Mouse (Mus musculus) R1 (cell line): ENCODE measurements around the gene Rap2a.
A peak's percentile ranks its signal among the peaks of the same experiment; 100 is the strongest.

Experiments used
- DNase-seq: peaks from one replicate; pipeline ENCODE4 v3.0.0-alpha.2; 2018; ENCODE audit warnings: low read depth, low spot score

Gene Rap2a

GRCm38 (mm10) chr14:120499601-120500000 is 21.4 kb downstream of the Rap2a start:
- DNase-seq, result no peak

- DNase-seq, result no peak
These were observed 21.8 kb downstream of the Rap2a start for GRCm38 (mm10) chr14:120500021-120500560.

- no peak for DNase-seq
These were observed 22.5 kb downstream of the Rap2a start for GRCm38 (mm10) chr14:120500791-120501190.

DNA sequence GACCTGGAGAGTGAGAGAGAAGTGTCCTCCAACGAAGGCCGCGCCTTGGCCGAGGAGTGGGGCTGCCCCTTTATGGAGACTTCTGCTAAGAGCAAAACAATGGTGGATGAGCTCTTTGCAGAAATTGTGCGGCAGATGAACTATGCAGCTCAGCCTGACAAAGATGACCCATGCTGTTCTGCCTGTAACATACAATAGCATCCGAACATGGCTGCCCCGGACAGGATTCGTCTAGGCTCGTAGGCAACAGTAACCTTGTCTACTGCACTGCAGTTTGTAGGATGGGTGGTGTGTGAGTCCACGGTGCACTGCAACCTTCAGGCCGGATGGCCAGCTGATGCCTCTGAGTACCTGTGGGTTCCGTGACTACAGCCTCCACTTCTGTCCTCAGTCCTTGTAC is 25.4 kb downstream of the Rap2a start:
- DNase-seq, result no peak

DNA sequence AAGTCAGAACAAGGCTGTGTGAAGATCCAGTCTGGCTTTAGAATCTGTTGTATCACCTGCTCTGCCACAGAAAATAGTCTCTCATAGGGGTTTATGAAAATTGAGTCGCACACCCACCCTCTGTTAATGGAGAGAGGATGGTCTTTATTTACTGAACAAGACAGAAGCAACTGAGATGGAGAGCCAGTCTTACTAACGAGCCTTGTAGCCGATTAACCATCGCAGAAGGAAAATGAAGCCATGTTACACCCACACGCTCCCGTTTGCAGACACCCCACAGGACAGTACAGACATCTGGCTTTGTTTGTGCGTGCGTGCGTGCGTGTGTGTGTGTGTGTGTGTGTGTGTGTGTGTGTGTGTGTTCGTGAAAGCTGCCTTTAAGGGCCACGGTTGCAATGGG is 26.2 kb downstream of the Rap2a start:
- no peak for DNase-seq

- DNase-seq, result no peak
These were observed 26.8 kb downstream of the Rap2a start for GRCm38 (mm10) chr14:120504928-120505461.

GRCm38 (mm10) chr14:120505918-120506317 is 27.7 kb downstream of the Rap2a start:
- no peak for DNase-seq

GRCm38 (mm10) chr14:120507516-120507915 is 29.3 kb downstream of the Rap2a start:
- DNase-seq, result no peak

- peak; percentile 73 for DNase-seq
These were observed 30.5 kb downstream of the Rap2a start for GRCm38 (mm10) chr14:120508566-120509365.

DNA sequence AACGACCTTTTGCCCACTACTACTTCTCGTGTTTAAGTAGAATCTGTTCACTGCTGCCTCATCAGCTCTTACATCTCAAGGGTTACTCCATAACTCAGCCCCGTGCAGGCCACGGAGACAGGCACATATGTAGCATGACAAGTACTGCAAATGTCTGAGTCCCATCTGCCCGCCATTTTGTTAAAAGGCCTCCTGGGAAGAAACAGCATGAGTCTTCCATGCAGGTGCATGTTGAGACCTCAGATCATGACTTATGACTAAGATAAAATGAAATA is 31.1 kb downstream of the Rap2a start:
- peak; percentile 59 for DNase-seq

GRCm38 (mm10) chr14:120511821-120512220 is 33.6 kb downstream of the Rap2a start:
- DNase-seq, result no peak

- no peak for DNase-seq
These were observed 36.6 kb downstream of the Rap2a start for GRCm38 (mm10) chr14:120514821-120515271.

DNA sequence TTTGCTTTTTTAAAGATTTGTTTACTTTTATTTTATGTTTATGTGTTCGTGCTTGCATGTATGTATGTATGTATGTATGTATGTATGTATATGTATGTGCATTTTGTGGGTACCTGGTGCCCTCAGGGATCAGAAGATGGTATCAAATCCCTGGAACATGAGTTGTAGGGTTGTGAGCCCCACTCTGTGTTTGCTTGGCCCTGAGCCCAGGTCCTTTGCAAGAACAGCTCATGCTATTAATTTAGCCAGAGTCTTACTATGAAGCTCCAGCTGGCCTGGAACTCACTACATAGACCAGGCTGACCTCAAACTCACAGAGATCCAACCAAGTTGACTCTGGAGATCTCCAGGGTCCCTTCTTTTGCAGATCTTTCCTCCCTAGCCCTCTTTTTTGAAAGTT is 37.1 kb downstream of the Rap2a start:
- no peak for DNase-seq

GRCm38 (mm10) chr14:120518706-120519105 is 40.5 kb downstream of the Rap2a start:
- DNase-seq, result no peak

- DNase-seq, result no peak
These were observed 41.7 kb downstream of the Rap2a start for GRCm38 (mm10) chr14:120519921-120520320.

GRCm38 (mm10) chr14:120520843-120521242 is 42.6 kb downstream of the Rap2a start:
- DNase-seq, result no peak

DNA sequence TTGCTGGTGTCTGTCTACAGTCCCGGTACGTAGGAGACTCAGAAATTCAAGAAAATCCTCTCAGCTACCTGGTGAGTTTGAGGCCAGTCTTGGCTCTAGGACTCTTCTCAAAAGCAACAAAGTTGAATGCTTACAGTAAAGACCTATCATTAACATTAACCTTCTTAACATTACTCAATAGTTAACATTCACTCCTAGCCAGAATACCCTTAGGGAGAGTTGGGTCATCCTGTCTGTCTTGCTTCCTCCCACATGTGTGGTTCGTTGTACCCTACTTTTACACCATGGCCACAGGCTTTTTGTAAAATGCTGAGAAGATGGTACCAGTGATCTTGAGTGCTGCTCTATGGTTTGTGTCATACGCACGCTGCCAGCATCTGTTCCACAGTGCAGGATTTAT is 45.1 kb downstream of the Rap2a start:
- no peak for DNase-seq

- DNase-seq, result no peak
These were observed 47.4 kb downstream of the Rap2a start for GRCm38 (mm10) chr14:120525644-120526043.

- DNase-seq, result no peak
These were observed 55.1 kb downstream of the Rap2a start for GRCm38 (mm10) chr14:120533301-120533700.

DNA sequence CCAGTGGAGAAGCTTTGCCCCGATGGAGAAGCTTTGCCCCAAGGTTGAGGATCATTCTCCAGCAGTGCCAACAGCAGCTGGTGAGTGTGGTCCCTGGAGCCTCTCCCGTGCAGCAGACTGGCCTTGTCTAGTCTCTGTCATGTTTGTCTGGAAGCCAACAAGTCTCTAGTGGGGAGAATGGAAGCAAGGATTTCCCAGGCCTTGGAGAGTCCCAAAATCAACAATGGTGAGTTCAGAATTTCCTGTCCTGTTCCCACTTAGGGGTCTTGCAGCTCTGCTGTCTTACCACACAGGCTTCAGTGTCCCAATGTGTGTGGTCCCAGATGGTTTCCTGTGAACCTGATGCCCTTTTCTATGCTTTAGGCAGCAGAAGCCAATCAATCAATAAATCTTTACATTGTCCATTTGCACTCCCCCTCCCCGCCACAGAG is 56.6 kb downstream of the Rap2a start:
- no peak for DNase-seq

- DNase-seq, result no peak
These were observed 57.2 kb downstream of the Rap2a start for GRCm38 (mm10) chr14:120535446-120535845.

DNA sequence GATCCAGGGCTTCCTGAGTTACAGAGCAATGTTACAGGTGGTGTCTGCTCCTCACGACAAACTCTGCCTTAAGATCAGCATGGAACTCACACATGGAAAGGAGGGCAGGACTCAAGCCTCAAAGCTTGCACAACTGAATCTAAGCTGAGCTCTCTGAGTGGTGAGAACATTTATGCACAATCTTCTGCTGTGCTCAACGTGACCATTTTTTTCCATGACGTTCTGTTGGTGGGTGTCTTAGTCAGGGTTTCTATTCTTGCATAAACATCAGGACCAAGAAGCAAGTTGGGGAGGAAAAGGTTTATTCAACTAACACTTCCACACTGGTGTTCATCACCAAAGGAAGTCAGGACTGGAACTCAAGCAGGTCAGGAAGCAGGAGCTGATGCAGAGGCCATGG is 57.7 kb downstream of the Rap2a start:
- no peak for DNase-seq

DNA sequence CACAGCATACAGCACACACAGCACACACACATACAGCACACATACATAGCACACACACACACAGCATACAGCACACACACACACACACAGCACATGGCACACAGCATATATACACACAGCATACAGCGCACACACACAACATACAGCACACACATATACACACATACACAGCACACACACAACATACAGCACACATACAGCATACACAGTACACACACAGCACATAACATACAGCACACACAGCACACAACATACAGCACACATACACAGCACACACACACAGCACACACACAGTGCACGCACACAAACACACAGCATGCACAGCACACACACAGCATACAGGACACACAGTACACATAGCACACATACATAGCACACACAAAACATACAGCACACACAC is 60.9 kb downstream of the Rap2a start:
- no peak for DNase-seq
